Mouse (Mus musculus): ENCODE measurements at regions not wholly inside any gene's neighbourhood (a gene's known extent, or its start where the extent isn't known, plus 50 kb on each side); places are given as distances from the start of the nearest gene placed in this dataset.

DNA sequence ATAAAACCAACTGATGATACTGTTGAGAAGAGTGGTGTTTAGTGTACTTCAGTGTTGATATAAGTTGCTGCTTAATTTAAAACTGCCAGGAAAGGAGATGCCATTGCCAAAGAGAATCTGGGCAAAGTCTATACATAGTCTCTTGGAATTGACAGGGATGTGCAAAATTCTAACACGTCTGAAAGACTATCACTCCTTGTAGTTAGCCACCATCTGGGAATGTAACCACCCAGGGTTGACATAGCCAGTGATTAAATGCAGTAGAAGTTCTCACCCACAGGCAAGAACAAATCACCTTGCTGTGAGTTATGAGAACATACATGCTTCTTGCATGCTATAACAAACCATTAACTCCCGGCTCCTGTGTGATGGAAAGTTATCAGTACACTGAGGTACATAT is 180.2 kb upstream of the Sel1l start:
- TF ChIP-seq CTCF (IDR thresholded peaks at IDR 0.05; ENCODE audit: extremely low read depth, insufficient read length, insufficient replicate concordance, low read depth, low read length) (no peak), POLR2A (IDR thresholded peaks at IDR 0.05; ENCODE audit: low read depth, low read length) (no peak)
